Mouse (Mus musculus) heart, embryonic 14.5 days (tissue): ENCODE measurements around the gene Xpr1. TPM values are rescaled to one million over a fixed set of nuclear protein-coding genes. Genes with fewer than 3 reads are reported as not detected.

Experiments
- ATAC-seq: fragments of 200-750 bp; cut with Nextera tagmentation; 2 replicates; pipeline ENCODE4 v1.8.0; 2017; ENCODE audit warnings: low read depth, moderate TSS enrichment; ENCODE audit not compliant: insufficient number of reproducible peaks, insufficient read depth, low FRiP score
- H3K27ac ChIP-seq, 2 experiments: fragments of 200-500 bp in 1 of 2; fragments of 300-500 bp in 1 of 2; sonication (generic) in 1 of 2; replicated peaks in 1 of 2; 2 replicates each; pipeline ENCODE4 v1.5.1; 2012 to 2014; ENCODE audit warnings: low read depth in 2 of 2, low read length in 2 of 2, control low read depth in 1 of 2, mild to moderate bottlenecking in 1 of 2, mixed read lengths in 1 of 2; ENCODE audit not compliant: control insufficient read depth in 1 of 2, insufficient read depth in 1 of 2
- H3K27me3 ChIP-seq: fragments of 300-500 bp; sonication (generic); 2 replicates; pipeline ENCODE4 v1.6.1; 2014; ENCODE audit warnings: mild to moderate bottlenecking, low read length, control low read depth; ENCODE audit not compliant: control insufficient read depth, insufficient read depth
- H3K36me3 ChIP-seq: fragments of 300-500 bp; sonication (generic); 2 replicates; pipeline ENCODE4 v1.6.1; 2014; ENCODE audit warnings: mild to moderate bottlenecking, control low read depth, low read length, mixed read lengths; ENCODE audit not compliant: control insufficient read depth, insufficient read depth
- H3K4me1 ChIP-seq, 2 experiments: fragments of 200-500 bp in 1 of 2; fragments of 300-500 bp in 1 of 2; sonication (generic) in 1 of 2; 2 replicates each; pipeline ENCODE4 v1.6.1; 2012 to 2014; ENCODE audit warnings: low read length in 2 of 2, control low read depth in 1 of 2, mixed read lengths in 1 of 2; ENCODE audit not compliant: control insufficient read depth in 2 of 2, insufficient read depth in 2 of 2
- H3K4me2 ChIP-seq: fragments of 300-500 bp; sonication (generic); 2 replicates; pipeline ENCODE4 v1.6.1; 2014; ENCODE audit warnings: mild to moderate bottlenecking, low read length
- H3K4me3 ChIP-seq, 2 experiments: fragments of 200-500 bp in 1 of 2; fragments of 300-500 bp in 1 of 2; sonication (generic) in 1 of 2; 2 replicates each; pipeline ENCODE4 v1.5.1; 2012 to 2014; ENCODE audit warnings: low read length in 2 of 2, mild to moderate bottlenecking in 2 of 2, control low read depth in 1 of 2, low read depth in 1 of 2, moderate library complexity in 1 of 2; ENCODE audit not compliant: control insufficient read depth in 1 of 2, insufficient read depth in 1 of 2
- H3K9ac ChIP-seq: fragments of 300-500 bp; sonication (generic); 2 replicates; pipeline ENCODE4 v1.6.1; 2014; ENCODE audit warnings: mild to moderate bottlenecking, low read length
- H3K9me3 ChIP-seq: fragments of 300-500 bp; sonication (generic); 2 replicates; pipeline ENCODE4 v1.6.1; 2016; ENCODE audit warnings: low read length, control low read depth; ENCODE audit not compliant: control insufficient read depth
- WGBS: fragments of 180-500 bp; shearing (Covaris S2); extraction: QIAGEN DNeasy Blood & Tissue Kit; methylation state at CpG from one replicate; pipeline ENCODE4 v1.1.7; 2014; 5-methylcytosine and 5-hydroxymethylcytosine counted together
- polyA plus RNA-seq: library from polyadenylated mRNA; unstranded; fragments of >200 nt; fragmentation: Nextera tagmentation; extraction: Ambion mirVana; gene quantifications from 2 replicates; pipeline ENCODE4 v1.2.1, GENCODE M21; 2014

Xpr1 gene
- polyA plus RNA-seq, 1 experiment from 2014 or later, result 10.9 TPM

- H3K9ac ChIP-seq, result no peak overlapping the region
Observed at GRCm38 (mm10) chr1:155252631-155253121, 164.5 kb downstream of the Xpr1 start.

DNA sequence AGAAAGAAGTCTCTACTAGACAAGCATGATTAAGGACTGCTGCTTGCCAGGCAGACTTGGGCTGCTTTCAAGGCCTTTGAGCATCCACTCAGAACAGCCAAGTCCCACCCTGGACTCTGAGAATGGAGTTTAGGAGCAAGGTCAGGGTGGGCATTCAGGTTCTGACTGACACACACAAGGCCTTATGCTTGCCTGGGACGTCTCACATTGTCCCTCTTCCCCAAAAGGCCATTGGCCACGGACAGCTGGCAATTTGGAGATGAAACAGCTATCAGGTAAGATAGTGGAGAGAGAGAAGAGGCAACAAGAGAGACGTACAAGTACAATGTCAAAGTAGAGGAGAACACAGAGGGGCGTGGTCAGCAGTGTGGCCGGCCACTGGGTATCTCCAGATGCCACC, 165.6 kb downstream of the Xpr1 start:
- no peak overlapping the region for H3K4me2 ChIP-seq
- no peak for ATAC-seq
- H3K4me1 ChIP-seq, result peaks cover 2 to 9% of the 10 kb centered on the region in 2 experiments; a peak in 3 of 4 replicates
- WGBS, result 70% methylated on average over 5 of the region's 5 CpGs
- H3K27ac ChIP-seq, result no peak overlapping the region
- H3K9me3 ChIP-seq, result no peaks in the 10 kb centered on the region
- no peaks in the 10 kb centered on the region for H3K36me3 ChIP-seq
- no peak overlapping the region for H3K9ac ChIP-seq
- no peak overlapping the region for H3K4me3 ChIP-seq
- H3K27me3 ChIP-seq, result no peaks in the 10 kb centered on the region

More at GRCm38 (mm10) chr1:155252631-155253121, 164.5 kb downstream of the Xpr1 start:
- Histone ChIP-seq H3K27ac (no peak overlapping the region), H3K4me3 (no peak overlapping the region), H3K36me3 (no peaks in the 10 kb centered on the region), H3K4me1 (peaks cover 2 to 4% of the 10 kb centered on the region in 2 experiments; a peak in 3 of 4 replicates), H3K9me3 (no peaks in the 10 kb centered on the region), H3K4me2 (no peak overlapping the region), H3K27me3 (no peaks in the 10 kb centered on the region)
- WGBS, result 30% methylated on average over 6 of the region's 6 CpGs
- no peak for ATAC-seq

- H3K4me2 ChIP-seq, result no peak overlapping the region
Observed at GRCm38 (mm10) chr1:155250531-155251135, 166.6 kb downstream of the Xpr1 start.

GRCm38 (mm10) chr1:155249896-155250295, 167.3 kb downstream of the Xpr1 start:
- peaks cover 8 to 17% of the 10 kb centered on the region in 2 experiments for H3K4me1 ChIP-seq
- ATAC-seq, result no peak
- WGBS, result 48% methylated on average over 5 of the region's 5 CpGs

More at GRCm38 (mm10) chr1:155250531-155251135, 166.6 kb downstream of the Xpr1 start:
- Histone ChIP-seq H3K4me3 (no peak overlapping the region), H3K27me3 (no peaks in the 10 kb centered on the region), H3K36me3 (no peaks in the 10 kb centered on the region), H3K9me3 (no peaks in the 10 kb centered on the region), H3K9ac (no peak overlapping the region), H3K4me1 (peaks cover 4 to 11% of the 10 kb centered on the region in 2 experiments), H3K27ac (no peak overlapping the region)
- 52% methylated on average over 4 of the region's 4 CpGs for WGBS
- ATAC-seq, result no peak

GRCm38 (mm10) chr1:155248041-155248440, 169.2 kb downstream of the Xpr1 start:
- Histone ChIP-seq H3K27ac (no peak overlapping the region), H3K9me3 (no peaks in the 10 kb centered on the region), H3K36me3 (no peaks in the 10 kb centered on the region), H3K27me3 (no peaks in the 10 kb centered on the region), H3K4me2 (no peak overlapping the region), H3K4me3 (no peak overlapping the region), H3K9ac (no peak overlapping the region), H3K4me1 (peaks cover 8 to 17% of the 10 kb centered on the region in 2 experiments)
- no peak for ATAC-seq
- 45% methylated on average over 5 of the region's 5 CpGs for WGBS

More at GRCm38 (mm10) chr1:155249896-155250295, 167.3 kb downstream of the Xpr1 start:
- no peaks in the 10 kb centered on the region for H3K36me3 ChIP-seq
- H3K27me3 ChIP-seq, result no peaks in the 10 kb centered on the region
- no peak overlapping the region for H3K27ac ChIP-seq
- no peak overlapping the region for H3K9ac ChIP-seq
- no peak overlapping the region for H3K4me3 ChIP-seq
- no peaks in the 10 kb centered on the region for H3K9me3 ChIP-seq
- H3K4me2 ChIP-seq, result no peak overlapping the region

GRCm38 (mm10) chr1:155247441-155247840, 169.8 kb downstream of the Xpr1 start:
- 30% methylated on average over 5 of the region's 5 CpGs for WGBS
- no peaks in the 10 kb centered on the region for H3K27me3 ChIP-seq

DNA sequence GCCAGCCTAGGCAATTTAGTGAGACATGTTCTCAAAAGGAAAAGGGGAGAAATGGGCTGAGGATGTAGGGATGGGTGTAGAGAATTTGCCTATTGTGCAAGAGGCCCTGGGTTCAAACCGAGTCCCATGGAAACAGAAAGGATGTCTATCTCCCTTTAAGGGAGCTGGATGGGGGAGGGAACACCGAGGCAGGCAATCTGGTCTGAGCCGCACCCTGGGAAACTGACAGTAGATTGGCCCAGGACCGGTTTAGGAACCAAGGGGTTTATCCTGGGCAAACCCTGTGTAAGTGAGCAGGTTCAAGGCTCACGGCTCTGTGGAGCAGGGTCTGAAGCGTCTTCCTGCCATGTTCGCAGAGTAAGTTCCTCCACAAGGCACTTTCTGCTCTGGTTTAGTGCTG, 171.7 kb downstream of the Xpr1 start:
- Histone ChIP-seq H3K9me3 (no peaks in the 10 kb centered on the region), H3K27me3 (no peaks in the 10 kb centered on the region), H3K9ac (peak overlapping the region; percentile 98), H3K4me1 (peaks cover 10 to 20% of the 10 kb centered on the region in 2 experiments), H3K4me3 (peak overlapping the region; percentile 83 to 93), H3K36me3 (peaks cover 17% of the 10 kb centered on the region), H3K27ac (peak overlapping the region; percentile 92 to 96; a peak in 2 of 4 replicates), H3K4me2 (peak overlapping the region; percentile 81)
- WGBS, result 67% methylated on average over 7 of the region's 7 CpGs
- no peak for ATAC-seq

More at GRCm38 (mm10) chr1:155247441-155247840, 169.8 kb downstream of the Xpr1 start:
- ATAC-seq, result no peak
- H3K9ac ChIP-seq, result no peak overlapping the region
- no peak overlapping the region for H3K4me3 ChIP-seq
- peaks cover 8 to 16% of the 10 kb centered on the region in 2 experiments for H3K4me1 ChIP-seq
- no peaks in the 10 kb centered on the region for H3K9me3 ChIP-seq
- H3K27ac ChIP-seq, result no peak overlapping the region
- no peak overlapping the region for H3K4me2 ChIP-seq
- H3K36me3 ChIP-seq, result no peaks in the 10 kb centered on the region
